Mouse (Mus musculus) erythroblast, embryonic 14.5 days (primary cell): Measurements from ENCODE around the gene Acp7.

Source experiments
- GATA1 ChIP-seq: IDR thresholded peaks from 2 replicates; pipeline ENCODE4 v1.6.1; 2012; ENCODE audit warnings: low read length, inconsistent platforms, mixed read lengths
- TAL1 ChIP-seq: IDR thresholded peaks from 3 replicates; pipeline ENCODE4 v1.6.1; 2012; ENCODE audit warnings: low read length, inconsistent platforms, mixed read lengths

DNA sequence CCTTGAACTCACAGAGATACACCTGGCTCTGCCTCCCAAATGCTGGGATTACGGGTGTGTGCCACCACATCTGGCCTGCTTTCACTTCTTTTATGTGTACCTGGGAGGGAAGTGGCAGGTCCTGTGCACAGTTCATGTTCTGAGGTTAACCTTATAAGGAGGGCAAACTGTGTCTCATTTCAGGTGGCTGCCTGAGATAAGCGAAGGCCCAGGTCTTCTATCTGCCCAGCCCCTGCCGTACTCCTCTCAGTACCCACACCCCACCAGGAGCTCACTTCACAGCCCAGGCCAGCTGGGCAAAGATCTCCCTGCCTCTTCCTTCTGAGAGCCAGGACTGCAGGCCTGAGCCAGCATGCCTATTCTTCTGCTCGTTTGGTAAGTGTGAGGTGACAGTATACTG lies 49.4 kb downstream of the Acp7 start:
- TF ChIP-seq GATA1 (peak; percentile 86), TAL1 (peak; percentile 78)
